Mouse (Mus musculus): ENCODE measurements around the gene Grtp1. TPM values are rescaled to one million over a fixed set of nuclear protein-coding genes. Genes with fewer than 3 reads are reported as not detected.

Gene Grtp1
- polyA plus RNA-seq, 1 experiment from 2014 or later, result 14.5 TPM

- no peaks in the 10 kb centered on the region for H3K36me3 ChIP-seq
- peaks cover 22% of the 10 kb centered on the region for H3K4me1 ChIP-seq (replicated peaks)
- H3K9me3 ChIP-seq, result no peaks in the 10 kb centered on the region
- DNase-seq (ENCODE audit: low spot score), result no peak
- WGBS, result 51% methylated on average over 3 of the region's 3 CpGs
- peak overlapping the region; percentile 3; the same call in 1 of the 2 replicates for H3K4me3 ChIP-seq
- H3K27ac ChIP-seq, result no peak overlapping the region
- peaks cover 58% of the 10 kb centered on the region for H3K27me3 ChIP-seq (ENCODE audit: insufficient read depth, poor library complexity, severe bottlenecking)
Measured at GRCm38 (mm10) chr8:13202041-13202440, 1.6 kb upstream of the Grtp1 start.

GRCm38 (mm10) chr8:13201013-13201334 lies 554 bp upstream of the Grtp1 start:
- DNase-seq (ENCODE audit: low spot score), result no peak

GRCm38 (mm10) chr8:13199385-13200061 lies 897 bp downstream of the Grtp1 start:
- H3K4me3 ChIP-seq, result peak overlapping the region; percentile 93
- peaks cover 58% of the 10 kb centered on the region for H3K27me3 ChIP-seq (ENCODE audit: insufficient read depth, poor library complexity, severe bottlenecking)
- no peaks in the 10 kb centered on the region for H3K9me3 ChIP-seq
- DNase-seq (ENCODE audit: low spot score), result no peak
- 21% methylated on average over 14 of the region's 14 CpGs for WGBS
- no peaks in the 10 kb centered on the region for H3K36me3 ChIP-seq
- H3K27ac ChIP-seq, result no peak overlapping the region
- H3K4me1 ChIP-seq (replicated peaks), result peaks cover 26% of the 10 kb centered on the region

More at GRCm38 (mm10) chr8:13201013-13201334, 554 bp upstream of the Grtp1 start:
- 2% methylated on average over 18 of the region's 18 CpGs for WGBS
- no peak overlapping the region; the same call in 1 of the 2 replicates for H3K27ac ChIP-seq
- no peaks in the 10 kb centered on the region for H3K9me3 ChIP-seq
- peaks cover 58% of the 10 kb centered on the region for H3K27me3 ChIP-seq (ENCODE audit: insufficient read depth, poor library complexity, severe bottlenecking)
- no peaks in the 10 kb centered on the region for H3K36me3 ChIP-seq
- peaks cover 23% of the 10 kb centered on the region for H3K4me1 ChIP-seq (replicated peaks)
- peak overlapping the region; percentile 93 for H3K4me3 ChIP-seq

GRCm38 (mm10) chr8:13197493-13197892 lies 2.9 kb downstream of the Grtp1 start:
- Histone ChIP-seq H3K27me3 (ENCODE audit: insufficient read depth, poor library complexity, severe bottlenecking) (peaks cover 42% of the 10 kb centered on the region), H3K27ac (no peak overlapping the region), H3K36me3 (no peaks in the 10 kb centered on the region), H3K9me3 (no peaks in the 10 kb centered on the region), H3K4me3 (no peak overlapping the region), H3K4me1 (replicated peaks) (peaks cover 26% of the 10 kb centered on the region)
- 90% methylated on average over 5 of the region's 5 CpGs for WGBS
- DNase-seq (ENCODE audit: low spot score), result no peak

GRCm38 (mm10) chr8:13194818-13195217 lies 5.6 kb downstream of the Grtp1 start:
- peaks cover 9% of the 10 kb centered on the region for H3K4me1 ChIP-seq (replicated peaks)
- H3K36me3 ChIP-seq, result no peaks in the 10 kb centered on the region
- 36% methylated on average over 10 of the region's 10 CpGs for WGBS
- H3K9me3 ChIP-seq, result no peaks in the 10 kb centered on the region
- no peak for DNase-seq (ENCODE audit: low spot score)
- no peak overlapping the region for H3K4me3 ChIP-seq
- peaks cover 15% of the 10 kb centered on the region for H3K27me3 ChIP-seq (ENCODE audit: insufficient read depth, poor library complexity, severe bottlenecking)
- H3K27ac ChIP-seq, result no peak overlapping the region

- Histone ChIP-seq H3K27me3 (ENCODE audit: insufficient read depth, poor library complexity, severe bottlenecking) (no peaks in the 10 kb centered on the region), H3K4me1 (replicated peaks) (no peaks in the 10 kb centered on the region), H3K4me3 (no peak overlapping the region), H3K27ac (no peak overlapping the region), H3K36me3 (peaks cover 18% of the 10 kb centered on the region; the same call in 1 of the 2 replicates), H3K9me3 (no peaks in the 10 kb centered on the region)
- 88% methylated on average over 8 of the region's 8 CpGs for WGBS
- no peak for DNase-seq (ENCODE audit: low spot score)
Measured at GRCm38 (mm10) chr8:13190235-13190634, 10.2 kb downstream of the Grtp1 start.

GRCm38 (mm10) chr8:13188857-13189256 lies 11.6 kb downstream of the Grtp1 start:
- Histone ChIP-seq H3K27ac (no peak overlapping the region), H3K4me3 (no peak overlapping the region), H3K36me3 (peaks cover 28% of the 10 kb centered on the region), H3K4me1 (replicated peaks) (no peaks in the 10 kb centered on the region), H3K9me3 (no peaks in the 10 kb centered on the region), H3K27me3 (ENCODE audit: insufficient read depth, poor library complexity, severe bottlenecking) (no peaks in the 10 kb centered on the region)
- 92% methylated on average over 1 of the region's 1 CpGs for WGBS
- DNase-seq (ENCODE audit: low spot score), result no peak

GRCm38 (mm10) chr8:13188052-13188555 lies 12.3 kb downstream of the Grtp1 start:
- WGBS, result 91% methylated on average over 13 of the region's 13 CpGs
- H3K36me3 ChIP-seq, result peaks cover 28% of the 10 kb centered on the region
- H3K4me3 ChIP-seq, result no peak overlapping the region
- no peak for DNase-seq (ENCODE audit: low spot score)
- H3K27me3 ChIP-seq (ENCODE audit: insufficient read depth, poor library complexity, severe bottlenecking), result no peaks in the 10 kb centered on the region
- no peak overlapping the region for H3K27ac ChIP-seq
- H3K4me1 ChIP-seq (replicated peaks), result no peaks in the 10 kb centered on the region
- H3K9me3 ChIP-seq, result no peaks in the 10 kb centered on the region

GRCm38 (mm10) chr8:13187638-13188037 lies 12.8 kb downstream of the Grtp1 start:
- Histone ChIP-seq H3K4me3 (no peak overlapping the region), H3K27ac (no peak overlapping the region), H3K4me1 (replicated peaks) (no peaks in the 10 kb centered on the region), H3K9me3 (no peaks in the 10 kb centered on the region), H3K27me3 (ENCODE audit: insufficient read depth, poor library complexity, severe bottlenecking) (no peaks in the 10 kb centered on the region), H3K36me3 (peaks cover 28% of the 10 kb centered on the region)
- DNase-seq (ENCODE audit: low spot score), result no peak
- WGBS, result 82% methylated on average over 7 of the region's 7 CpGs

GRCm38 (mm10) chr8:13187229-13187628 lies 13.2 kb downstream of the Grtp1 start:
- 84% methylated on average over 9 of the region's 9 CpGs for WGBS
- H3K36me3 ChIP-seq, result peaks cover 28% of the 10 kb centered on the region
- DNase-seq (ENCODE audit: low spot score), result no peak
- no peaks in the 10 kb centered on the region for H3K9me3 ChIP-seq
- no peak overlapping the region for H3K27ac ChIP-seq
- H3K4me1 ChIP-seq (replicated peaks), result no peaks in the 10 kb centered on the region
- H3K4me3 ChIP-seq, result no peak overlapping the region
- no peaks in the 10 kb centered on the region for H3K27me3 ChIP-seq (ENCODE audit: insufficient read depth, poor library complexity, severe bottlenecking)

GRCm38 (mm10) chr8:13186819-13187218 lies 13.6 kb downstream of the Grtp1 start:
- Histone ChIP-seq H3K27me3 (ENCODE audit: insufficient read depth, poor library complexity, severe bottlenecking) (no peaks in the 10 kb centered on the region), H3K4me1 (replicated peaks) (no peaks in the 10 kb centered on the region), H3K36me3 (peaks cover 28% of the 10 kb centered on the region), H3K9me3 (no peaks in the 10 kb centered on the region), H3K27ac (no peak overlapping the region), H3K4me3 (no peak overlapping the region)
- WGBS, result 91% methylated on average over 8 of the region's 8 CpGs
- no peak for DNase-seq (ENCODE audit: low spot score)

- no peaks in the 10 kb centered on the region for H3K9me3 ChIP-seq
Measured at GRCm38 (mm10) chr8:13181691-13181976, 18.8 kb downstream of the Grtp1 start.

GRCm38 (mm10) chr8:13180911-13181690 lies 19.3 kb downstream of the Grtp1 start:
- Histone ChIP-seq H3K27me3 (ENCODE audit: insufficient read depth, poor library complexity, severe bottlenecking) (no peaks in the 10 kb centered on the region), H3K9me3 (no peaks in the 10 kb centered on the region), H3K4me1 (replicated peaks) (no peaks in the 10 kb centered on the region), H3K36me3 (peaks cover 48% of the 10 kb centered on the region), H3K27ac (no peak overlapping the region), H3K4me3 (no peak overlapping the region)
- 82% methylated on average over 18 of the region's 18 CpGs for WGBS
- no peak for DNase-seq (ENCODE audit: low spot score)

More at GRCm38 (mm10) chr8:13181691-13181976, 18.8 kb downstream of the Grtp1 start:
- H3K27me3 ChIP-seq (ENCODE audit: insufficient read depth, poor library complexity, severe bottlenecking), result no peaks in the 10 kb centered on the region
- no peak overlapping the region for H3K4me3 ChIP-seq
- H3K27ac ChIP-seq, result no peak overlapping the region
- no peak for DNase-seq (ENCODE audit: low spot score)
- H3K36me3 ChIP-seq, result peaks cover 43% of the 10 kb centered on the region
- WGBS, result 52% methylated on average over 2 of the region's 2 CpGs
- H3K4me1 ChIP-seq (replicated peaks), result no peaks in the 10 kb centered on the region

All from hindbrain, embryonic 10.5 days (tissue).